Mouse (Mus musculus) megakaryocyte, embryonic 14.5 days (primary cell): ENCODE measurements around the gene Dyrk3.

Experiments
- FLI1 ChIP-seq: IDR thresholded peaks from 2 replicates; pipeline ENCODE4 v1.6.1; 2012; ENCODE audit warnings: low read length, inconsistent platforms, mixed read lengths
- GATA1 ChIP-seq: IDR thresholded peaks from 3 replicates; pipeline ENCODE4 v1.6.1; 2012; ENCODE audit warnings: mixed read lengths, low read length, inconsistent platforms, borderline replicate concordance

DNA sequence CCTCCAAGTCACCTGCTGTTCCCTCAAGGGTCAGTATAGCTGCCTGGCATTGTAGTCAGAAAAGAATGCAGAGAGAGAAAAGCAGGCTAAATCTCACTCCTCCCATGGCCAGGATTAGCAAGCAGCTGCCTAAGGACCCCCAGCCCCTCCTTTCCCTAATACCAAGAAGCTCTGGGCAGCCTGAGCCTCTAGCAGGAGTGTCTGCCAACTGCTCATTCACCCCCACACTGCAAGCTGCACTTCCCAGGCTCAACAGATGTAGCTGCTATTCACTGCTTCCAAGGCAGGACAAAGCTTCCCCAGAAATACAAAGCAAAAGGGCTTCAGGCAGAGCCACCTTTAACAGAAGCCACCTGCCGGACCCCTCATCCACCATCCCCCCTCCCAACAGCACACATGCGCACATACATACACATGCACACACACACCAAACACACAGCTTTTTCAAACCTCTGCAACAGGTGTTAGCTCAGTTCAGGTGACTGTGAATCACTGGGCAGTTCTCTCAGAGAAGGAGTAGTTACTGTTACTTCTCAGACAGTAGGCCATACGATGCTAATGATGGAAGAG is 59.3 kb downstream of the Dyrk3 start:
- no peak for TF ChIP-seq GATA1
- TF ChIP-seq FLI1 = no peak
